In the genomic region with DNA sequence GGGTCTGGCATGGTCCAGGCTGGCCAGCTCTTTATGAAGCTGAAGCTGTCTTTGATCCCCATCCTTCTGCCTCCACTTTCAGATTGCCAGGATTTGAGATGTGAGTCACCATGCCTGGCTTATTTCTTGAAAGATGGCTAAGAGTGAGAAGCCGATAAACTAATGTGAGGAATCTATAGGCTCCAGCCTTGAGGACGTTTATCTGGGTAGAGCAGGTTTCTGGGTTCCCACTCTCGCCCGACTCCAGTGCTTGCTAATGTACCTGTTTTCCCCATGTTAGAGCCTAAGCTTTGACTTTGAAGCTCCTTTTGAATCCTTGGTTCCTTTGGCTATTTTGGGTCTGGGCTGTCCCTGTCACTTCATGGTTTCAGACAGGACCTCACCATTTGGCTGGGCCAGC, we compare ENCODE assay signal across 9 mouse cellular contexts. TPM values are rescaled to one million over a fixed set of nuclear protein-coding genes. Genes with fewer than 3 reads are reported as not detected.
DNase-seq lines count a peak whose midpoint lies in the region; ATAC-seq and TF ChIP-seq lines count a peak whose summit lies in the region.
"Had no signal": no experiment of that assay in that cellular context is flagged by ENCODE, and none has a peak within 500 bp of the region (broad histone marks: within the 10 kb centered on the region; RNA-seq: fewer than 3 reads in every experiment).

No protein-coding gene starts in this region.

- H3K9me3 ChIP-seq in MEL (replicated peaks; ENCODE audit: insufficient read depth, low read length), result no peaks in the 10 kb centered on the region
- no peaks in the 10 kb centered on the region for H3K9me3 ChIP-seq in heart, embryonic 16.5 days (replicated peaks; ENCODE audit: control insufficient read depth, low read length)

- no peak for DNase-seq in gastrocnemius, adult 2 months
- no peak for DNase-seq in gastrocnemius, adult 8-10 months (ENCODE audit: low spot score in 2 of 2)
- peak; percentile 63 for DNase-seq in MEL (ENCODE audit: low read depth, low spot score)
- no peak for DNase-seq in right cerebral cortex, postnatal 10 days (ENCODE audit: low spot score in 2 of 2)
- DNase-seq in gastrocnemius, postnatal 4 days (ENCODE audit: low spot score in 2 of 2), result no peak
- DNase-seq: right cerebral cortex, postnatal 25 days had no signal

- intact Hi-C loops in gastrocnemius, adult 2 months (cut with DNase I), result loop anchor here (5.0 kb wide), 1 partner anchor 87 kb away; the partner anchor contains the start of gene Chst12

- H3K79me2 ChIP-seq in MEL (ENCODE audit: control insufficient read depth, insufficient read depth, low read length, poor library complexity) (peaks cover 70% of the 10 kb centered on the region), macrophage (ENCODE audit: inconsistent target) (peaks cover 62% of the 10 kb centered on the region)

- H3K4me1 ChIP-seq in MEL (ENCODE audit: control insufficient read depth in 1 of 2, insufficient read depth in 2 of 2, low read length in 2 of 2), result peaks cover 0 to 17% of the 10 kb centered on the region in 2 experiments
- H3K4me1 ChIP-seq in heart, embryonic 16.5 days (ENCODE audit: control insufficient read depth, insufficient read depth, low read length), result peaks cover 21% of the 10 kb centered on the region

- peak in 1 of 2 experiments; percentile 31; a peak in 2 of 4 replicates for TF ChIP-seq EP300 in MEL (IDR thresholded peaks at IDR 0.05; ENCODE audit: low read depth in 1 of 2, low read length in 2 of 2)

- no peak for TF ChIP-seq CTCF in gastrocnemius, adult 2 months (IDR thresholded peaks at IDR 0.05)
- TF ChIP-seq CTCF in MEL (IDR thresholded peaks at IDR 0.05 in 2 of 3, conservative IDR thresholded peaks at IDR 0.05 in 1 of 3; ENCODE audit: control insufficient read depth in 1 of 3, insufficient read depth in 1 of 3, low read depth in 2 of 3, low read length in 3 of 3, poor library complexity in 1 of 3, severe bottlenecking in 1 of 3), result no peak

- peak overlapping the region; percentile 96 for H3K4me3 ChIP-seq in gastrocnemius, adult 2 months
- H3K4me3 ChIP-seq in MEL (ENCODE audit: control insufficient read depth in 1 of 2, insufficient read depth in 1 of 2, low read depth in 2 of 2, low read length in 2 of 2) (peak overlapping the region; percentile 66 to 93), macrophage (ENCODE audit: inconsistent target) (peak overlapping the region; percentile 92)
- peak overlapping the region; percentile 94 for H3K4me3 ChIP-seq in heart, embryonic 16.5 days (ENCODE audit: low read length)

- TF ChIP-seq RAD21 in MEL (IDR thresholded peaks at IDR 0.05; ENCODE audit: low read depth, low read length), result no peak

- no peak overlapping the region for H3K27ac ChIP-seq in gastrocnemius, adult 2 months
- H3K27ac ChIP-seq in MEL (ENCODE audit: control insufficient read depth, low read depth, low read length) (no peak overlapping the region), macrophage (no peak overlapping the region)
- no peak overlapping the region for H3K27ac ChIP-seq in heart, embryonic 16.5 days (ENCODE audit: low read length)

- H3K36me3 ChIP-seq in MEL (ENCODE audit: control insufficient read depth in 1 of 2, insufficient read depth in 2 of 2, low read length in 2 of 2), result peaks cover 10 to 17% of the 10 kb centered on the region in 2 experiments
- H3K36me3 ChIP-seq in heart, embryonic 16.5 days (ENCODE audit: control insufficient read depth, insufficient read depth), result peaks cover 11% of the 10 kb centered on the region; the same call in 1 of the 2 replicates
- peaks cover 9% of the 10 kb centered on the region; the same call in 1 of the 2 replicates for H3K36me3 ChIP-seq in macrophage (ENCODE audit: inconsistent target)

- no peaks in the 10 kb centered on the region for H3K27me3 ChIP-seq in MEL (ENCODE audit: control insufficient read depth in 1 of 2, insufficient read depth in 2 of 2, low read length in 2 of 2)
- no peaks in the 10 kb centered on the region for H3K27me3 ChIP-seq in heart, embryonic 16.5 days (ENCODE audit: control insufficient read depth, insufficient read depth, low read length)

- 43% methylated on average over 4 of the region's 4 CpGs for WGBS in heart, embryonic 16.5 days
- WGBS in macrophage (ENCODE audit: missing documents), result 61% methylated on average over 4 of the region's 4 CpGs

- peak overlapping the region; percentile 99 for H3K9ac ChIP-seq in MEL (ENCODE audit: control insufficient read depth, low read depth, low read length, poor library complexity, severe bottlenecking)
- H3K9ac ChIP-seq in heart, embryonic 16.5 days (ENCODE audit: low read length), result peak overlapping the region; percentile 93

- peak overlapping the region; percentile 77 for H3K4me2 ChIP-seq in heart, embryonic 16.5 days (ENCODE audit: low read depth, low read length)

- ATAC-seq in heart, embryonic 16.5 days (replicated peaks; ENCODE audit: extremely low read depth, insufficient read depth, low FRiP score), result no peak
- ATAC-seq in frontal cortex, adult (ENCODE audit: low TSS enrichment), result no peak

- TF ChIP-seq POLR2A in MEL (IDR thresholded peaks at IDR 0.05; ENCODE audit: control insufficient read depth in 1 of 2, insufficient read depth in 1 of 2, low read depth in 1 of 2, low read length in 2 of 2, poor library complexity in 1 of 2), result no peak

TF ChIP-seq in MEL, 35 proteins besides CTCF, POLR2A, EP300 and RAD21:
- peak; percentile 69 for TF ChIP-seq GATA1 (IDR thresholded peaks at IDR 0.05; ENCODE audit: low read depth, low read length)
- no peak for TF ChIP-seq ZC3H11A (IDR thresholded peaks at IDR 0.05; ENCODE audit: low read depth, low read length)
- peak; percentile 82 for TF ChIP-seq TAL1 (IDR thresholded peaks at IDR 0.05; ENCODE audit: low read length)
- TF ChIP-seq RCOR1 (IDR thresholded peaks at IDR 0.05; ENCODE audit: low read depth, low read length), result 0 out of 2 replicates have a peak, but pooled peaks have one; percentile 46
- no peak for TF ChIP-seq ZNF384 (IDR thresholded peaks at IDR 0.05; ENCODE audit: low read depth, low read length)
- no peak for TF ChIP-seq NRF1 (IDR thresholded peaks at IDR 0.05; ENCODE audit: insufficient read depth, low read depth, low read length, poor library complexity, severe bottlenecking)
- no peak for TF ChIP-seq HCFC1 (IDR thresholded peaks at IDR 0.05; ENCODE audit: low read depth, low read length)
- no peak for TF ChIP-seq BHLHE40 (IDR thresholded peaks at IDR 0.05; ENCODE audit: borderline replicate concordance, low read depth, low read length)

RNA-seq across cellular contexts. Expression of gene Eif3b, which starts 1.5 kb away (rescaled TPM):
- total RNA-seq in gastrocnemius, adult 2 months (2021), result 10 to 100 TPM; 79.7 to 80.3 TPM
- 10 to 100 TPM; 76.2 to 86.8 (median 78.3) TPM for total RNA-seq in gastrocnemius, adult 8-10 months (2022)
- total RNA-seq in MEL (2012; rRNA removed), result 303 and 340 TPM in 2 replicates
- polyA plus RNA-seq in MEL (2012; ENCODE audit: insufficient read depth in 1 of 2, insufficient read length in 2 of 2, low read depth in 1 of 2, low replicate concordance in 2 of 2, missing spikeins in 1 of 2) (100 to 1,000 TPM; 376 to 580 TPM), macrophage (2018) (108 to 268 TPM (median 204 TPM) in 3 replicates)
- 78.1 and 87.8 TPM in 2 replicates for polyA plus RNA-seq in heart, embryonic 16.5 days (2015; fragmentation: Nextera tagmentation; extraction: Ambion mirVana)
- 100 to 1,000 TPM in 16 of 26 experiments, 10 to 100 TPM in 10; 32.3 to 211 (median 116) TPM for total RNA-seq in macrophage (2018; cell fraction: chromatin; rRNA removed)
- 100 to 1,000 TPM; 111 to 193 (median 155) TPM for total RNA-seq in macrophage (2018; cell fraction: cytosol; rRNA removed)
- total RNA-seq in macrophage (2018; cell fraction: nucleus; rRNA removed), result 100 to 1,000 TPM in 13 of 26 experiments, 10 to 100 TPM in 13; 51.1 to 167 (median 99.4) TPM
- 100 to 1,000 TPM; 105 to 110 TPM for total RNA-seq in gastrocnemius, postnatal 4 days (2021)

RNA-seq across cellular contexts. Expression of gene Gm4869, which starts 24.8 kb away (rescaled TPM):
- total RNA-seq in gastrocnemius, adult 2 months (2021), result not detected
- not detected for total RNA-seq in gastrocnemius, adult 8-10 months (2022)
- total RNA-seq in MEL (2012; rRNA removed), result 0.07 TPM in 1 of 2 replicates, not detected in the other
- polyA plus RNA-seq in MEL (2012; ENCODE audit: insufficient read depth in 1 of 2, insufficient read length in 2 of 2, low read depth in 1 of 2, low replicate concordance in 2 of 2, missing spikeins in 1 of 2), result under 1 TPM in 1 of 2 experiments, not detected in 1; 0.08 TPM
- not detected in 2 replicates for polyA plus RNA-seq in heart, embryonic 16.5 days (2015; fragmentation: Nextera tagmentation; extraction: Ambion mirVana)
- under 1 TPM in 1 of 26 experiments, not detected in 25; 0.29 TPM for total RNA-seq in macrophage (2018; cell fraction: chromatin; rRNA removed)
- total RNA-seq in macrophage (2018; cell fraction: cytosol; rRNA removed), result not detected
- total RNA-seq in macrophage (2018; cell fraction: nucleus; rRNA removed), result not detected
- not detected in 3 replicates for polyA plus RNA-seq in macrophage (2018)
- not detected for total RNA-seq in gastrocnemius, postnatal 4 days (2021)

RNA-seq across cellular contexts. Expression of gene Snx8, which starts 31.6 kb away (rescaled TPM):
- total RNA-seq in gastrocnemius, adult 2 months (2021), result 1 to 10 TPM; 8.0 to 9.5 TPM
- 10 to 100 TPM in 1 of 4 experiments, 1 to 10 TPM in 3; 7.9 to 11.0 (median 8.9) TPM for total RNA-seq in gastrocnemius, adult 8-10 months (2022)
- total RNA-seq in MEL (2012; rRNA removed), result 16.1 and 19.7 TPM in 2 replicates
- polyA plus RNA-seq in MEL (2012; ENCODE audit: insufficient read depth in 1 of 2, insufficient read length in 2 of 2, low read depth in 1 of 2, low replicate concordance in 2 of 2, missing spikeins in 1 of 2), result 10 to 100 TPM in 1 of 2 experiments, not detected in 1; 30.7 TPM
- polyA plus RNA-seq in heart, embryonic 16.5 days (2015; fragmentation: Nextera tagmentation; extraction: Ambion mirVana), result 16.4 and 17.9 TPM in 2 replicates
- total RNA-seq in macrophage (2018; cell fraction: chromatin; rRNA removed), result 100 to 1,000 TPM; 134 to 541 (median 284) TPM
- 100 to 1,000 TPM in 21 of 26 experiments, 10 to 100 TPM in 5; 75.9 to 180 (median 115) TPM for total RNA-seq in macrophage (2018; cell fraction: cytosol; rRNA removed)
- 100 to 1,000 TPM in 25 of 26 experiments, 10 to 100 TPM in 1; 96.7 to 394 (median 191) TPM for total RNA-seq in macrophage (2018; cell fraction: nucleus; rRNA removed)
- 71.9 to 180 TPM (median 142 TPM) in 3 replicates for polyA plus RNA-seq in macrophage (2018)
- total RNA-seq in gastrocnemius, postnatal 4 days (2021), result 10 to 100 TPM; 19.6 to 24.5 TPM
